Mouse (Mus musculus): ENCODE measurements around the gene Samd4b.

Gene Samd4b

DNA sequence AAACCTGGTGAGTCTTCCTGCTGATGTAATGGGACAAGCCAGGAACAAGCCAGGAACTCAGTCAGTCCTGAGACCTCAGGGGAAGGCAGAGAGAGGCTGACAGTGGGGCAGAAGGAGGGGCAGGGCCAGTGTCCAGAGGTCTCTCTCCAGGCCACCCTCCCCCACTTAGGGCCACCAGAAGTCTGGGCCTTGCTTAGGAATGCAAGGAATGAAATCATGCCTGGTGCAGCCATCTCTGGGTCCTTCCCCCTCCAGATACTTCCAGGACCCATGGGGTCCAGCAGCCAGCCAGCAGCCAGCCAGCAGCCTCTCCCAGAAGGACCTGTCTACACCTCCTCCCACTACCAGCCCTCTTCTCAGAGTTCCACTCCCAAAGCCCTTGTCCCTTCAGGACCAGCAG lies 10.3 kb downstream of the Samd4b start:
- DNase-seq (ENCODE audit: low spot score): no peak

GRCm38 (mm10) chr7:28586663-28587411 lies 11.1 kb downstream of the Samd4b start:
- peak; percentile 73 for DNase-seq (ENCODE audit: low spot score)

DNA sequence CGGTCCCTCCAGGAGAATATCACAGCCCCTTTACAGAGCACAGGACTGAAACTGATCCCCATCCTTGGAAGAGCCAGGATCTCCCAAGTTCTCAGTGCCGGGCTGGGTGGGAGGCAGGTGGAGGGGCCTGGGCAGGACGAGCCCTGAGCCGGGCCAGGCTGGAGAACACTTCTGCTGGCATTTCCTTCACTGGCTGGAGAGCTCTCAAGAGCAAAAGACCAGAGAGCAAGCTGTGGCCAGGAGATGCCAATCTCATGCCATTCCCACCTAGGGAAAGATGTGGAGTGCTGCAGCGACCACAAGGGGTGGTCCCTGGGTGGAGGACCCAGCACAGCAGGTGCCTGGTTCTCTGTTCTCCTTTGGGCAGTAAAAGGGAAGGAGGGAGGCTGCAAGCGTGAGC lies 12.9 kb downstream of the Samd4b start:
- no peak for DNase-seq (ENCODE audit: low spot score)

DNA sequence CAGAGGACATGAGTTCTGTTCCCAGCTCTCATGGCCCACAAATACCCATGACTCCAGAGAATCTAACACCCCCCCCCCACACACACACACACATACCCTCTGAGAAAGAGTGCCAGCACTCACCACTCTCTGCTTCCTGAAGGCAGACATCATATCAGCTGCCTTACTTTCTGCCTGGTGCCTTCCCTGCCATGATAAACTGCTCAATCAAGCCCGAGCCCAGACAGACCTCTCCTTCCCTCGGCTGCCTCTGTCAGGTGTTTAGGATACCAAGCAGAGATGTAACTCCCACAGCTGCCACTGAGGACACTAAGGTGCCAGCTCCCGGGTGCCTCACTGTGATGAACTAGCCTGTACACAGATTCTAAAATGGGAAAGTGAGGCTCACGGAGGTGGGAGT lies 13.5 kb downstream of the Samd4b start:
- no peak for DNase-seq (ENCODE audit: low spot score)

DNA sequence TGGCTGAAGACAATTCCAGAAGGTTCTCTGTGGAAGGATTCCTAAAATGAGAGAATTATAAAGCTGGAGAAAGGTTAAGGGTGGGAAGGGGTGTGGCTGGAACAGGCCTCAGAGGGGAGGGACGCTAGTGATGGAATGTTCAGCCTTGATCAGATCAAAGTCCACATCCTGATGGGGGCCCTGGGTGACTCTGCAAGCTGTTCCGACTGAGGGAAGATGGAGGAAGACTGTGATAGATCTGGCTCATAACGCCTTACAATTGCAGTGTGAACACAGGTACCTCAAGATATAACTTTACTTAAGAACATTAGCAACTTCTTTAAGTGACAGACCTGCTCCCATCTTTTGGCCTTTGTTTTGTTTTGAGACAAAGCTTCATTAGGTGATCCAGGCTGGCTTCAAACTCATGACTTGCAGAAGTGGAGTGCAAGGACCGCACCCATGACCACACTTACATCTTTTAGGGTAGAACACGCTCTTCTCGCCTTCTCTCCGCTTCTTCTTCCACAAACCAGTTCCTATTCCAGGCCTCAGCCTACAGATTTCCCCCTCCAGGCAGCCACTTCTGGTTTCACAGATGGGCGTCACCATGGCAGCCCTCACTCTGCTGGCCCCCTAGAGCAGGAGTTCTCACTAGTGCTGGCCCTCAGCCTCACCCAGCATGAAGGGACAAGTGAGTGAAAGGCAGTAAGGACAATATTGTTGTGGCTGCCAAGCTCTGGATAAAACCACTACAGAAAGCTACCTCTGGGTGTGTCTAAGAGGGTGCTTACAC lies 14.2 kb downstream of the Samd4b start:
- no peak for DNase-seq (ENCODE audit: low spot score)

GRCm38 (mm10) chr7:28582841-28583240 lies 15.1 kb downstream of the Samd4b start:
- DNase-seq (ENCODE audit: low spot score): no peak

DNA sequence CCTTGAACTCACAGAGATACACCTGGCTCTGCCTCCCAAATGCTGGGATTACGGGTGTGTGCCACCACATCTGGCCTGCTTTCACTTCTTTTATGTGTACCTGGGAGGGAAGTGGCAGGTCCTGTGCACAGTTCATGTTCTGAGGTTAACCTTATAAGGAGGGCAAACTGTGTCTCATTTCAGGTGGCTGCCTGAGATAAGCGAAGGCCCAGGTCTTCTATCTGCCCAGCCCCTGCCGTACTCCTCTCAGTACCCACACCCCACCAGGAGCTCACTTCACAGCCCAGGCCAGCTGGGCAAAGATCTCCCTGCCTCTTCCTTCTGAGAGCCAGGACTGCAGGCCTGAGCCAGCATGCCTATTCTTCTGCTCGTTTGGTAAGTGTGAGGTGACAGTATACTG lies 16.2 kb downstream of the Samd4b start:
- no peak for DNase-seq (ENCODE audit: low spot score)

DNA sequence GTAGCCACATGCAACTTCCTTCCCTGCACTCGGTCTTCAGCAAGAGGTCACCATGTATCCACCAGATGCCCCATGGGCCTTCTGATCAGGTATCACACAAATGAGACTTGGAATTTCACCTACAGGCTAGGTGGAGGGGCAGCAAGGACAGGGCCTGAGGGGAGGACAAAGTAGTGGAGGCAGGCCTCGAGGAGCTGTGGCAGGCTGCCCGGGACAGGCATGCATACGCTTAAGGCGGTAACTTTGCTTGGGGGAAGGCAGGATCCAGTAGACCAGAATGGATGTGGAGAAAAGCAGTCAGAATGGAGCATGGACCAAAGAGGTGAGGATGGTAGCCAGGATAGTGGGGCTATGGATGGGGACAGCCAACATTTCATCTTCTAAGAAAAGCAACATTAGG lies 18.1 kb downstream of the Samd4b start:
- DNase-seq (ENCODE audit: low spot score): no peak

- no peak for DNase-seq (ENCODE audit: low spot score)
These were observed 19.3 kb downstream of the Samd4b start for GRCm38 (mm10) chr7:28578543-28579053.

DNA sequence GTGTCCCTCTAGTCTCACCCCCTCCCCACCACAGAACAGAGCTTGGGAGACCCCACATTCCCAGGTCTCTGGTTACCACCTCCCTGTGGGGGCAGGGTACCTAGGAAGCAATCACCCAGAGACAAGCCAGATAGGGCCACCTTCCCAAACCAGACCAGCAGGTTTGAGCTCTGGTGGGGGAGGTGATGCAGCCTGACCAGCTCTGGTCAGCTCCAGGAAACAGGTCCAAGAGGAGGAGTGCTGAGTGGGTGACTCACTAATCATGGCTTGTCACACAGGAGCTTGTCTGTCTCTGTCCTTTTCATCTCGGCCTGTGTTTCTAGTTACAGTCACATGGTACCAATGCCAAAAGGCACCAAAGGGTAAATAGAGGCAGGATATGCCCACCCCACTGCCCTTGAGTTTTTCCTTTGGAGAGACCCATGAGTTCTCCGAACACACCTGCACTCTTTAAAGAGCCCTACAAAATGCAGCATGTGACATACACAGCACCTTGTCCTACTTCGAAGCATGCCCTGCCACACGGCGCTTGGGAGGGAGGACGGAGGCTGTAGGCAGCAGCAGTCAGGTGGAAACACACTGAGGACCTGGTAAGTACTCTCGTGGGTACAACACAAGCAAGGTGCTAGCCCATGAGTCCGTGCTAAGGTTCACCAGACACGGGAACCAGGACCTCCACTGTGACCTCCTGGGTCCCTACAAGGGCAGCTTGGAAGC lies 20.0 kb downstream of the Samd4b start:
- peak; percentile 49 for DNase-seq (ENCODE audit: low spot score)

DNA sequence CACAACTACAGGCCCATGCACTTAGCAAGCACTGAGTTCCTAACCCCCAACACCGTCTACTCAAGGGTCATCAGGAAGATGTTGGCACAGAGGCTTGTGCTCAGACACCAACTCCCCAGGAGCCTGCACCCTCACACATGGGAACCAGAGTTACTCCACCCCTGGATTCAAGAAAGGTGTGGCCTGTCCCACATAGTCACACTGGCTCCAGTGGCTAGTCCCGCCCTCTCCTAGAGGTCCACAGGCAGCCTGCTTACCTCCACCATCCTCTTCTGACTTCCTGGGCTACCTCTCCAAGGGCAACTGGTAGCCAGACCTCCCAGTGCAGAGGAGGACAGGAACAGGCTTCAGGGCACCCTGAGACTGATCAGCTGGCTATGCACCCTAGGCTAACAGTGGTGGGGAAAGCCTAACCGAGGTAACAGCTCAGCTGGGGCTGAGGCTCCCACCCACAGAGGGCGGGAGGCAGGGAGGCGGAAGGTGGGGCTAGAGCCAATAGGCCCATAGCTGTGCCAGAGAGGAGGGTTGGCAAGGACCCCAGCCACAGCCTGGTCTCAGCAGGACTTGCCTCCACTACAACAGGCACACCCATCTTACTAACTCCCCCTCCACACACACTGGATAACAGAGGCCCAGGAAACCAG lies 21.6 kb downstream of the Samd4b start:
- DNase-seq (ENCODE audit: low spot score): no peak

GRCm38 (mm10) chr7:28575597-28575996 lies 22.3 kb downstream of the Samd4b start:
- no peak for DNase-seq (ENCODE audit: low spot score)

DNA sequence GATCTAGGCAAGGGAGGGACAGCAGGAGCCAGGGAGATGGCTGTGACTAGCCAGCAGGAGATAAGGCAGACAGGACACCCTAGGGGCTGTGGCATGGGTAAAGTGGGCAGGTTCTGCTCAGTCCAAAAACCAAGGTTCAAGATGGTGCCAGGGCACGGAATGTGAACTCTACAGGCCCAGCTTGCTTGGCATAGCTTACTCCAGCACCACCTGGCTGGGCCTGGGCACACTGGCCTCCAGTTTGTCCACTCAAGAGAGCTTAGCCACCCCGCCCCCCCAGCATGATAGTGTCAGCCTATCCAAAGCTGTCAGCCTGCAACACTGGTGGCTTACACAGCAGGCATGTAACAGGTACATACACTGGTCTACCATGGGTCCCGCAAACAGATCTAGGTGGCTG lies 24.7 kb downstream of the Samd4b start:
- DNase-seq (ENCODE audit: low spot score): no peak

GRCm38 (mm10) chr7:28572689-28573088 lies 25.3 kb downstream of the Samd4b start:
- DNase-seq (ENCODE audit: low spot score): no peak

DNA sequence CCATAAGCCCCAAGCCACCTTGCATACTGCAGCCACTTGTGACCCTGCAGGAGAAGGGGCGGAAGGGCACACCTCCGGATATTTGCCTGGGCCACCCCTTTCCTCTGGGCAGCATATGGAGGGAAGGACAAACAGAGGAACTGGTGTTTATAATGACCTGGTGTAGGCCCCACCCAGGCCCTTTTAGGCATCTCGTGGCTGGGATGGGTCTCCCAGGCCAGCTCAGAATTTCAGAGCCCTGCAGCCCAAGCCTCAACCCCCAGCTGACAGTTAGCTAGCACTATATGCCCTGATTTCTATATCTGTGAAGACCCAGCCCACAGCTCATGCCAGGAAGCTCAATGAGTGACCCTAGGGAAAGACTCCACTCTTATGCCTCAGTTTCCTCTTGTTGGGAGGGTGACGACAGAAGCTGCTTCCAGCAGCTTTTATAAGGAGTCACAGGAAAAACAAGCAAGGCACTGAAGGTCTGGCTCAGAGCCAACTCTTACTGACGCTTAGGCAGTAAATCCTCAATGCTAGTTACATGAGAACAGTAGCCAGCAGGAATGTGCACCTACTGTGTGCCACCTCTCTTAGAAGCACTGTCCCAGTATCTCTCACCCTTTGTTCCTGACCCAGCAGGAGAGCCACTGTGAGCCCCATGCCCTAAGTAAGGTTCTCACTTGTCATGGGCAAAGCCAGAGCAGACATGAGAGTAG lies 26.8 kb downstream of the Samd4b start:
- peak; percentile 45 for DNase-seq (ENCODE audit: low spot score)

GRCm38 (mm10) chr7:28570291-28570981 lies 27.5 kb downstream of the Samd4b start:
- DNase-seq (ENCODE audit: low spot score): peak; percentile 49

GRCm38 (mm10) chr7:28568253-28568652 lies 29.7 kb downstream of the Samd4b start:
- DNase-seq (ENCODE audit: low spot score): peak; percentile 63

GRCm38 (mm10) chr7:28567539-28567938 lies 30.4 kb downstream of the Samd4b start:
- DNase-seq (ENCODE audit: low spot score): no peak

- DNase-seq (ENCODE audit: low spot score): no peak
These were observed 32.5 kb downstream of the Samd4b start for GRCm38 (mm10) chr7:28565407-28565806.

- DNase-seq (ENCODE audit: low spot score): no peak
These were observed 35.0 kb downstream of the Samd4b start for GRCm38 (mm10) chr7:28562951-28563350.

GRCm38 (mm10) chr7:28562371-28562770 lies 35.6 kb downstream of the Samd4b start:
- DNase-seq (ENCODE audit: low spot score): no peak
